Comparison of ENCODE assay signal across 13 mouse cellular contexts in the genomic region with DNA sequence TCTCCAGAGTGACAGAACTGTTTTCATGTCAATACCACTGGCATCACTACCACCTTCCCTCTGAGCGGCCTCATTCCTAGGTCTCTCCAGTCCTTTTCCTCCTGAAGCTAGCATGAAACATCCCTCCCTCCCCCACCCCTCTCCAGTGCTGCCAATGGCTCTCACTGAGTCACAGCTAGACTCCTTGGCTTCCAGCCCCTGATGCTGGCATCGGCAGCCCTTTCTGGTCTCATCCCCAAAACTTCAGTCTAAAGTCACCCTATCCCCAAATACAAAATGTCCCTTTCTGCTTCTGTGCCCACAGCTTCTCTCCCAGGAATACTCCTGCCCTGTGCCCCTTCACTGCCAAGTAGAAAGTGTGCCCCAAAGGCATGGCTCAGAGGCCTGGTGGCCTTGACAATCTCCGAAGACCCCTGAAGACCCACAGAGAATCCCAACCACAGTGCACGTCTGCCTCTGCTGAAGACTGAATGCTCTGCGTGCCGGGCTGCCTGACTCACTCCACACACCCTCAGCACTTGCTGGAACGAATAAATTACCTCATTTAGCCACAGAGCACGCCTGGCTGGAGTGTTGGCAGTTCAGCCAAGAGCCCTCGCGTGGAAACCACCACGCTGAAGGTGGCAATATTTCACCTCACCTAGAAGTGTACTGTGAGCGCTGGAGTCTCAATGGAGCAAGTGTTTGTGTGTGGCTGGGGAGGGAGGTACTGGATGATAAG. TPM values are rescaled to one million over a fixed set of nuclear protein-coding genes. Genes with fewer than 3 reads are reported as not detected.
DNase-seq lines count a peak whose midpoint lies in the region; ATAC-seq and TF ChIP-seq lines count a peak whose summit lies in the region.
"Had no signal": no experiment of that assay in that cellular context is flagged by ENCODE, and none has a peak within 500 bp of the region (broad histone marks: within the 10 kb centered on the region; RNA-seq: fewer than 3 reads in every experiment).

No protein-coding gene starts in this region.

- TF ChIP-seq POLR2A in cortical plate, adult 2 months (IDR thresholded peaks at IDR 0.05; ENCODE audit: extremely low read depth, insufficient read depth, low read length) = no peak

- no peak overlapping the region for H3K4me3 ChIP-seq in left cerebral cortex, adult 2 months
- no peak overlapping the region for H3K4me3 ChIP-seq in cortical plate, adult 2 months (ENCODE audit: insufficient read depth, low read length)
- no peak overlapping the region for H3K4me3 ChIP-seq in midbrain, embryonic 14.5 days (replicated peaks; ENCODE audit: low read depth, low read length)
- H3K4me3 ChIP-seq in heart, embryonic 10.5 days = no peak overlapping the region

- WGBS in midbrain, embryonic 14.5 days = 47% methylated on average over 12 of the region's 12 CpGs
- 65% methylated on average over 12 of the region's 12 CpGs for WGBS in heart, embryonic 10.5 days

- ATAC-seq in midbrain, embryonic 14.5 days (ENCODE audit: low FRiP score, low TSS enrichment) = no peak

- H3K27ac ChIP-seq in left cerebral cortex, adult 2 months = peak overlapping the region; percentile 85
- H3K27ac ChIP-seq in cortical plate, adult 2 months (ENCODE audit: insufficient read depth, low read length) = peak overlapping the region; percentile 83
- H3K27ac ChIP-seq in midbrain, embryonic 14.5 days (replicated peaks; ENCODE audit: low read depth, low read length) = peak overlapping the region; percentile 68
- H3K27ac ChIP-seq in heart, embryonic 10.5 days = no peak overlapping the region; the same call in 1 of the 2 replicates
- H3K27ac ChIP-seq: macrophage had no signal

- intact Hi-C loops in left cerebral cortex, adult 2 months (cut with DNase I) = no loop called here
- intact Hi-C loops in left cerebral cortex, postnatal 14 days (cut with DNase I) = no loop called here

- DNase-seq in left cerebral cortex, adult 2 months (ENCODE audit: extremely low spot score in 1 of 2, low spot score in 2 of 2) = no peak
- no peak for DNase-seq in left cerebral cortex, postnatal 14 days (ENCODE audit: low spot score in 2 of 2)
- DNase-seq in NIH3T3 (ENCODE audit: low read depth) = peak; percentile 89
- peak; percentile 62 for DNase-seq in midbrain, embryonic 14.5 days
- DNase-seq in cerebellum, adult 8-10 months = no peak
- DNase-seq in heart, embryonic 10.5 days (ENCODE audit: low spot score) = no peak
- DNase-seq: gastrocnemius, postnatal 10 days; heart, postnatal 14 days; kidney, postnatal 36 days; liver; thymus, postnatal 4 days had no signal

- no peaks in the 10 kb centered on the region for H3K27me3 ChIP-seq in midbrain, embryonic 14.5 days (ENCODE audit: control insufficient read depth, insufficient read depth, low read length)
- H3K27me3 ChIP-seq in heart, embryonic 10.5 days (ENCODE audit: insufficient read depth, poor library complexity, severe bottlenecking) = peaks cover 82% of the 10 kb centered on the region

- peak overlapping the region; percentile 6; the same call in 1 of the 2 replicates for H3K9ac ChIP-seq in midbrain, embryonic 14.5 days (replicated peaks; ENCODE audit: low read length)

- no peaks in the 10 kb centered on the region for H3K36me3 ChIP-seq in midbrain, embryonic 14.5 days (ENCODE audit: control insufficient read depth, insufficient read depth, low read length)
- H3K36me3 ChIP-seq in heart, embryonic 10.5 days = peaks cover 3% of the 10 kb centered on the region; the same call in 1 of the 2 replicates

- H3K4me1 ChIP-seq in cortical plate, adult 2 months (ENCODE audit: control insufficient read depth, insufficient read depth, low read length) = peaks cover 24% of the 10 kb centered on the region
- peaks cover 62% of the 10 kb centered on the region for H3K4me1 ChIP-seq in midbrain, embryonic 14.5 days (ENCODE audit: control insufficient read depth, insufficient read depth, low read length)
- H3K4me1 ChIP-seq in heart, embryonic 10.5 days = peaks cover 48% of the 10 kb centered on the region

- H3K4me2 ChIP-seq in midbrain, embryonic 14.5 days (ENCODE audit: low read length) = no peak overlapping the region

- no peak for TF ChIP-seq CTCF in left cerebral cortex, adult 2 months (IDR thresholded peaks at IDR 0.05)
- no peak for TF ChIP-seq CTCF in cortical plate, adult 2 months (IDR thresholded peaks at IDR 0.05; ENCODE audit: extremely low read depth, insufficient read depth, low read length)

- H3K9me3 ChIP-seq in midbrain, embryonic 14.5 days (ENCODE audit: control insufficient read depth, low read length) = no peaks in the 10 kb centered on the region
- no peaks in the 10 kb centered on the region for H3K9me3 ChIP-seq in heart, embryonic 10.5 days

RNA-seq across cellular contexts. Expression of a gene that starts 47.0 kb away (rescaled TPM):
- 100 to 1,000 TPM; 231 to 245 TPM for total RNA-seq in left cerebral cortex, adult 2 months (2021)
- 100 to 1,000 TPM; 127 to 151 TPM for total RNA-seq in left cerebral cortex, postnatal 14 days (2021)
- polyA plus RNA-seq in cortical plate, adult 2 months (2012; rRNA removed) = 37.1 and 38.4 TPM in 2 replicates
- polyA plus RNA-seq in midbrain, embryonic 14.5 days (2014; fragmentation: Nextera tagmentation; extraction: Ambion mirVana) = 17.8 and 18.0 TPM in 2 replicates
- 4.0 and 6.0 TPM in 2 replicates for polyA plus RNA-seq in heart, embryonic 10.5 days (2016; fragmentation: Nextera tagmentation; extraction: Ambion mirVana)

Comparison
In these comparisons a context has a peak if more than half of its experiments do, and no peak if none do; other contexts are left out.
1. DNase-seq: peak in NIH3T3 (single experiment) and midbrain, embryonic 14.5 days (single experiment); none in left cerebral cortex, adult 2 months (0 of 2), left cerebral cortex, postnatal 14 days (0 of 2), cerebellum, adult 8-10 months (single experiment) and heart, embryonic 10.5 days (single experiment).